Mouse (Mus musculus): ENCODE data around the gene Gsk3a. TPM values are rescaled to one million over a fixed set of nuclear protein-coding genes. Genes with fewer than 3 reads are reported as not detected.

Gsk3a gene
- polyA plus RNA-seq, 1 experiment: 94.8 TPM

- Histone ChIP-seq H3K36me3 (ENCODE audit: control insufficient read depth, insufficient read depth, low read length) (no peaks in the 10 kb centered on the region), H3K27ac (ENCODE audit: control insufficient read depth, insufficient read depth, low read depth, low read length) (peak overlapping the region; percentile 64), H3K4me3 (ENCODE audit: control insufficient read depth, low read depth, low read length) (peak overlapping the region; percentile 72), H3K4me1 (ENCODE audit: control insufficient read depth, insufficient read depth, low read length) (peaks cover 29% of the 10 kb centered on the region), H3K27me3 (ENCODE audit: control insufficient read depth, insufficient read depth, low read length) (no peaks in the 10 kb centered on the region)
- TF ChIP-seq POLR2A (IDR thresholded peaks at IDR 0.05; ENCODE audit: control insufficient read depth, low read depth, low read length) (no peak), CTCF (IDR thresholded peaks at IDR 0.05; ENCODE audit: control insufficient read depth, insufficient read depth, insufficient replicate concordance, low read depth, low read length) (no peak)
These were observed 13.6 kb upstream of the Gsk3a start for GRCm38 (mm10) chr7:25251071-25251791.

DNA sequence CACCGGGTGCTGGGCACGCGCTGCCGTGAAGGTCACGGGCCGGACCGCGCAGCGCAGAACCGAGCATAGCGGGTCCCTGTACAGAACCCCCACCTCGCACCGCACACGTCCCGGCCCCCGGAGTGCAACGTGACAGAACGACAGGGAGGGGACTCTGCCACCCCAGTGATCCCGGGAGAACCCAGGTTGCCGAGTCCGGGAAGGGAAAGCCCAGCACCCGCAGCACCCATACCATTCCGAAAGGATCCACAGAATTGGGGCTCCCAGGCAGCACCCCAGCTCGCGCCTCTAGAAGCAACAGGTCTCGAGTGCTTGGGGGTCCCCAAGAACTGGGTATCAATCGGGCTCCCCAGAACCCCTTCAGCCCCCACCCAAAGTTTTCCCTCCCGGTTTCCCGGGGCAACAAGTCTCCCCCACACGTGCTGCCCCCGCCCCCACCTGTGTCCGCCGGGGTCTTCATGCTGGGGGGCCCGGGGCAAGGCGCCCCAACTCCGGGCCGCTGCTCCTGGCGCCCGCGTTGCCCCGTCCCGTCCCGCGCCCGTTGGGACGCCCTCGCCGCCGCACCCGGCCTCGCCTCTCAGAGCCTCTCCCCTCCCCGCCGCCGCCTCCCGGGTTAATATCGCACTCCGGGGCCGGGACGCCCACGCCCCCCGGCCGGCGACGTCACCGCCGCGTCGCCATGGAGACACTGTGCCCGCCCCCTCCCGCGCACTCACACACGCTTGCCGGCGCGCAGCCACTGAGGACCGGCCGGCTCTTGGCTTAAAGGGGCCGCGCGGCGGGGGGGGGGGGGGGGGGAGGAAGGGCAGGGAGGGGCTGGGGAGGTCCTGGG is 12.7 kb upstream of the Gsk3a start, which contains the start of gene Erf:
TSS of gene Erf (minus strand) at position 621 of the 832 bp plus-strand sequence.
- no peaks in the 10 kb centered on the region for H3K36me3 ChIP-seq (ENCODE audit: control insufficient read depth, insufficient read depth, low read length)
- TF ChIP-seq POLR2A (IDR thresholded peaks at IDR 0.05; ENCODE audit: control insufficient read depth, low read depth, low read length) (peak; percentile 51), CTCF (IDR thresholded peaks at IDR 0.05; ENCODE audit: control insufficient read depth, insufficient read depth, insufficient replicate concordance, low read depth, low read length) (no peak)
- peak within 1 kb of the TSS; percentile 77 for H3K27ac ChIP-seq (ENCODE audit: control insufficient read depth, insufficient read depth, low read depth, low read length)
- H3K4me1 ChIP-seq (ENCODE audit: control insufficient read depth, insufficient read depth, low read length): peaks cover 29% of the 10 kb centered on the region
- no peaks in the 10 kb centered on the region for H3K27me3 ChIP-seq (ENCODE audit: control insufficient read depth, insufficient read depth, low read length)
- peak within 1 kb of the TSS; percentile 96 for H3K4me3 ChIP-seq (ENCODE audit: control insufficient read depth, low read depth, low read length)

DNA sequence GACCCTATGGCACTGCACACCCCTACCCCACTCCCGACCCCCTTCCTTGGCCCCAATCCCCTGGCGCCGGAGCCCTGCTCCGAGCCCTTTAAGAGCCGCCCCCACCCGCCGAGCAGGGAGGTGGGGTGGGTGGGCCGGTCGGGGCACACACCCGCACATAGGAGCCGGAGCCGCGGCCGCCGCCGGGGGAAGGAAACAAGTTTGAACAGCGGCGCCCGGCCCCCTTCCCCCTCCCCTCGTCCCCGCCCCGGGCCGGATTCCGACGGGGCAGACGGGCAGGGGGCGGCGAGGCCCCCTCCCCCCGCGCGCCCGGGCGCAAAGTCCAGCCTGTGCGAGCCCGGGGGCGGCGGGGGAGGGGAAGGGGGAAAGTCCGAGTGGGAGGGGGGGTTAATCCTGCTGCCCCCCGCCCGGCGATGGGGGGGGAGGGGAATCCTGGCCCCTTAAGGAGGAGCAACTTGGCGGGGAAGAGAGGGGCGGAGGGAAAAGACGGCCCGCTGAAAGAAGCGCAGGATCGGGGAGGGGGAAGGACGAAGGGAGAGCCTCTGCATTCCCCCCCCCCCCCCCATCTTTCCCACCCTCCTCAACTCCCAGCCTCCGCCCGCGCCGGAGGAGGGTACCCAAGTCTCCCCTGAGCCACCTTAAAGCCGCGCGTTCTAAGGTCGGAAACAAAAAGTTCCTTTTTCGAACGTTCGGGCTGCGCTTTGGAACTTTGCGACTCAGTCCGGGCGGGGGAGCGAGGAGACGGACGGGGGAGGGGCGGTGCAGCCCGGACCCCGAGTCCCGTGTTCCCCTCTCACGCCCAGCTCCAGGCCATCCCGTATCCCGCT is 11.9 kb upstream of the Gsk3a start:
- no peak for TF ChIP-seq POLR2A (IDR thresholded peaks at IDR 0.05; ENCODE audit: control insufficient read depth, low read depth, low read length)
- TF ChIP-seq CTCF (IDR thresholded peaks at IDR 0.05; ENCODE audit: control insufficient read depth, insufficient read depth, insufficient replicate concordance, low read depth, low read length): no peak
- no peaks in the 10 kb centered on the region for H3K27me3 ChIP-seq (ENCODE audit: control insufficient read depth, insufficient read depth, low read length)
- H3K4me3 ChIP-seq (ENCODE audit: control insufficient read depth, low read depth, low read length): peak overlapping the region; percentile 96
- no peaks in the 10 kb centered on the region for H3K36me3 ChIP-seq (ENCODE audit: control insufficient read depth, insufficient read depth, low read length)
- peaks cover 29% of the 10 kb centered on the region for H3K4me1 ChIP-seq (ENCODE audit: control insufficient read depth, insufficient read depth, low read length)
- peak overlapping the region; percentile 81 for H3K27ac ChIP-seq (ENCODE audit: control insufficient read depth, insufficient read depth, low read depth, low read length)

GRCm38 (mm10) chr7:25248846-25249313 is 11.2 kb upstream of the Gsk3a start:
- H3K4me1 ChIP-seq (ENCODE audit: control insufficient read depth, insufficient read depth, low read length): peaks cover 29% of the 10 kb centered on the region
- TF ChIP-seq POLR2A (IDR thresholded peaks at IDR 0.05; ENCODE audit: control insufficient read depth, low read depth, low read length): no peak
- no peak for TF ChIP-seq CTCF (IDR thresholded peaks at IDR 0.05; ENCODE audit: control insufficient read depth, insufficient read depth, insufficient replicate concordance, low read depth, low read length)

GRCm38 (mm10) chr7:25248018-25248647 is 10.5 kb upstream of the Gsk3a start:
- no peak for TF ChIP-seq POLR2A (IDR thresholded peaks at IDR 0.05; ENCODE audit: control insufficient read depth, low read depth, low read length)
- TF ChIP-seq CTCF (IDR thresholded peaks at IDR 0.05; ENCODE audit: control insufficient read depth, insufficient read depth, insufficient replicate concordance, low read depth, low read length): no peak
- H3K4me1 ChIP-seq (ENCODE audit: control insufficient read depth, insufficient read depth, low read length): peaks cover 29% of the 10 kb centered on the region

More at GRCm38 (mm10) chr7:25248846-25249313, 11.2 kb upstream of the Gsk3a start:
- Histone ChIP-seq H3K27ac (ENCODE audit: control insufficient read depth, insufficient read depth, low read depth, low read length) (peak overlapping the region; percentile 81), H3K36me3 (ENCODE audit: control insufficient read depth, insufficient read depth, low read length) (no peaks in the 10 kb centered on the region), H3K4me3 (ENCODE audit: control insufficient read depth, low read depth, low read length) (peak overlapping the region; percentile 93), H3K27me3 (ENCODE audit: control insufficient read depth, insufficient read depth, low read length) (no peaks in the 10 kb centered on the region)

DNA sequence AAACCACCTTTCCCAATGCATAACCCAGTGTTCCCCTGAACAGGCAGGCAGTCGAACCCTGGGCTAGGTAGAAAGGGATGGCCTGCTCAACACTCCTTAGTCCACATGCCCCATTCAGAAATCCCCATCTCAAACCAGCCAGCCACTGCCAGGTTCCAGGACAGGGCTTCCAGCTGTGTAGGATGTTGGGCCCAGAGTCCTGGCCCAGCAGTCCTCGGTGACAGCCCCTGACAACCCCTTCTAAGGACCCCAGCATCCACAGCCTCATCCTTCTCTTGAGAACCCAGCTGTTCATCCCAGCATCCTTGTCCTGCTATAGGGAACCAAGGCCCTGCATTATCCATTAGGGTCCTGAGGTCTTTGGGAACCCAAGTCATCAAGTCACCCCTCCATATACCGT is 9.8 kb upstream of the Gsk3a start:
- H3K36me3 ChIP-seq (ENCODE audit: control insufficient read depth, insufficient read depth, low read length): no peaks in the 10 kb centered on the region
- H3K27me3 ChIP-seq (ENCODE audit: control insufficient read depth, insufficient read depth, low read length): no peaks in the 10 kb centered on the region
- H3K4me3 ChIP-seq (ENCODE audit: control insufficient read depth, low read depth, low read length): peak overlapping the region; percentile 93
- 0 out of 2 replicates have a peak overlapping the region, but pooled peaks have one; percentile 16 for H3K27ac ChIP-seq (ENCODE audit: control insufficient read depth, insufficient read depth, low read depth, low read length)
- TF ChIP-seq CTCF (IDR thresholded peaks at IDR 0.05; ENCODE audit: control insufficient read depth, insufficient read depth, insufficient replicate concordance, low read depth, low read length) (no peak), POLR2A (IDR thresholded peaks at IDR 0.05; ENCODE audit: control insufficient read depth, low read depth, low read length) (no peak)
- peaks cover 29% of the 10 kb centered on the region for H3K4me1 ChIP-seq (ENCODE audit: control insufficient read depth, insufficient read depth, low read length)

More at GRCm38 (mm10) chr7:25248018-25248647, 10.5 kb upstream of the Gsk3a start:
- Histone ChIP-seq H3K27me3 (ENCODE audit: control insufficient read depth, insufficient read depth, low read length) (no peaks in the 10 kb centered on the region), H3K4me3 (ENCODE audit: control insufficient read depth, low read depth, low read length) (peak overlapping the region; percentile 93), H3K36me3 (ENCODE audit: control insufficient read depth, insufficient read depth, low read length) (no peaks in the 10 kb centered on the region), H3K27ac (ENCODE audit: control insufficient read depth, insufficient read depth, low read depth, low read length) (peak overlapping the region; percentile 54)
